Mouse (Mus musculus) CH12.LX (cell line): ENCODE measurements around the gene Prm3. TPM values are rescaled to one million over a fixed set of nuclear protein-coding genes. Genes with fewer than 3 reads are reported as not detected.
A peak's percentile ranks its signal among the peaks of the same experiment; 100 is the strongest.

Experiments used
- DNase-seq: peaks from one replicate; pipeline ENCODE4 v3.0.0-alpha.2; 2013; ENCODE audit errors: extremely low read depth
- H3K27ac ChIP-seq: 2 replicates; pipeline ENCODE4 v1.5.1; 2012; ENCODE audit warnings: low read depth, mild to moderate bottlenecking, control low read depth, moderate library complexity; ENCODE audit not compliant: insufficient read depth
- H3K27me3 ChIP-seq: replicated peaks from 2 replicates; pipeline ENCODE3; 2012; ENCODE audit warnings: inconsistent platforms
- H3K36me3 ChIP-seq, 2 experiments: replicated peaks in 1 of 2; 2 replicates each; pipeline versions ENCODE3 to v1.6.1; 2012; ENCODE audit warnings: inconsistent platforms in 1 of 2, low read length in 1 of 2, mild to moderate bottlenecking in 1 of 2, mixed read lengths in 1 of 2, moderate library complexity in 1 of 2; ENCODE audit not compliant: control insufficient read depth in 1 of 2, insufficient read depth in 1 of 2
- H3K4me1 ChIP-seq, 2 experiments: 2 replicates each; pipeline ENCODE4 v1.6.1; 2012; ENCODE audit warnings: inconsistent platforms in 1 of 2, moderate library complexity in 1 of 2; ENCODE audit not compliant: insufficient read depth in 2 of 2, control insufficient read depth in 1 of 2
- H3K4me2 ChIP-seq: 2 replicates; pipeline ENCODE4 v1.6.1; 2012; ENCODE audit warnings: low read depth, mild to moderate bottlenecking, control low read depth; ENCODE audit not compliant: poor library complexity, insufficient read depth, severe bottlenecking
- H3K4me3 ChIP-seq, 3 experiments: fragments of 150-350 bp in 1 of 3; sonication (generic) in 1 of 3; replicated peaks in 1 of 3; 2 replicates each; pipeline versions ENCODE3 to v1.5.1; 2011 to 2012; ENCODE audit warnings: low read depth in 2 of 3, low read length in 2 of 3, mild to moderate bottlenecking in 2 of 3, moderate library complexity in 2 of 3, control low read depth in 1 of 3, improper control_type of control experiment in 1 of 3, inconsistent platforms in 1 of 3, mixed read lengths in 1 of 3; ENCODE audit not compliant: poor library complexity in 1 of 3
- H3K79me2 ChIP-seq: replicated peaks from 2 replicates; pipeline ENCODE4 v1.6.1; 2012; ENCODE audit warnings: mild to moderate bottlenecking, moderate library complexity; ENCODE audit not compliant: control insufficient read depth, poor library complexity, insufficient read depth, severe bottlenecking; ENCODE audit errors: extremely low read depth
- H3K9ac ChIP-seq: 2 replicates; pipeline ENCODE4 v1.6.1; 2012; ENCODE audit warnings: low read depth, mild to moderate bottlenecking, control low read depth, moderate library complexity; ENCODE audit not compliant: insufficient read depth
- H3K9me3 ChIP-seq: replicated peaks from 2 replicates; pipeline ENCODE3; 2012; ENCODE audit warnings: low read length, inconsistent platforms, mixed read lengths
- BHLHE40 ChIP-seq: IDR thresholded peaks from 2 replicates; pipeline ENCODE4 v1.6.1; 2011; ENCODE audit warnings: mild to moderate bottlenecking, low read depth, low read length, improper control_type of control experiment
- CHD2 ChIP-seq: IDR thresholded peaks from 2 replicates; pipeline ENCODE4 v1.6.1; 2011; ENCODE audit warnings: low read length, improper control_type of control experiment
- CTCF ChIP-seq, 2 experiments: IDR thresholded peaks in 1 of 2; conservative IDR thresholded peaks in 1 of 2; 2 replicates each; pipeline ENCODE4 v1.5.1; 2011 to 2012; ENCODE audit warnings: low read depth in 2 of 2, low read length in 2 of 2, improper control_type of control experiment in 1 of 2, inconsistent platforms in 1 of 2, mild to moderate bottlenecking in 1 of 2, moderate library complexity in 1 of 2
- E2F4 ChIP-seq: IDR thresholded peaks from 2 replicates; pipeline ENCODE4 v1.6.1; 2011; ENCODE audit warnings: low read depth, low read length, improper control_type of control experiment; ENCODE audit not compliant: insufficient replicate concordance
- ELF1 ChIP-seq: IDR thresholded peaks from 2 replicates; pipeline ENCODE4 v1.6.1; 2014; ENCODE audit warnings: low read depth, mild to moderate bottlenecking, inconsistent platforms, low read length, improper control_type of control experiment
- EP300 ChIP-seq: IDR thresholded peaks from 2 replicates; pipeline ENCODE4 v1.6.1; 2011; ENCODE audit warnings: low read length, improper control_type of control experiment
- ETS1 ChIP-seq: conservative IDR thresholded peaks from 2 replicates; pipeline ENCODE4 v1.6.1; 2012; ENCODE audit warnings: low read depth, mild to moderate bottlenecking, inconsistent platforms, low read length, improper control_type of control experiment, moderate library complexity
- GABPA ChIP-seq: IDR thresholded peaks from 2 replicates; pipeline ENCODE4 v1.6.1; 2012; ENCODE audit warnings: low read depth, low read length, improper control_type of control experiment, inconsistent platforms; ENCODE audit not compliant: insufficient replicate concordance
- HCFC1 ChIP-seq: IDR thresholded peaks from 2 replicates; pipeline ENCODE4 v1.6.1; 2012; ENCODE audit warnings: low read depth, mild to moderate bottlenecking, inconsistent platforms, low read length, improper control_type of control experiment
- JUN ChIP-seq: IDR thresholded peaks from 2 replicates; pipeline ENCODE4 v1.6.1; 2011; ENCODE audit warnings: low read depth, mild to moderate bottlenecking, low read length, improper control_type of control experiment, moderate library complexity; ENCODE audit not compliant: insufficient read depth
- JUND ChIP-seq: conservative IDR thresholded peaks from 2 replicates; pipeline ENCODE4 v1.6.1; 2011; ENCODE audit warnings: low read depth, low read length, improper control_type of control experiment
- MAFK ChIP-seq: IDR thresholded peaks from 2 replicates; pipeline ENCODE4 v1.6.1; 2011; ENCODE audit warnings: low read length, improper control_type of control experiment; ENCODE audit not compliant: insufficient replicate concordance
- MEF2A ChIP-seq: IDR thresholded peaks from 2 replicates; pipeline ENCODE4 v1.6.1; 2014; ENCODE audit warnings: low read depth, mild to moderate bottlenecking, inconsistent platforms, low read length, improper control_type of control experiment, borderline replicate concordance
- MXI1 ChIP-seq: IDR thresholded peaks from 2 replicates; pipeline ENCODE4 v1.6.1; 2011; ENCODE audit warnings: mild to moderate bottlenecking, low read depth, low read length, improper control_type of control experiment
- MYC ChIP-seq: IDR thresholded peaks from 2 replicates; pipeline ENCODE4 v1.6.1; 2011; ENCODE audit warnings: low read depth, mild to moderate bottlenecking, improper control_type of control experiment, low read length
- NELFE ChIP-seq: IDR thresholded peaks from 2 replicates; pipeline ENCODE4 v1.6.1; 2011; ENCODE audit warnings: low read depth, low read length, improper control_type of control experiment
- POLR2A ChIP-seq: IDR thresholded peaks from 2 replicates; pipeline ENCODE4 v1.6.1; 2011; ENCODE audit warnings: low read depth, mild to moderate bottlenecking, improper control_type of control experiment, low read length
- POLR2AphosphoS2 ChIP-seq: IDR thresholded peaks from 2 replicates; pipeline ENCODE4 v1.6.1; 2011; ENCODE audit warnings: low read depth, low read length, improper control_type of control experiment
- RCOR1 ChIP-seq: conservative IDR thresholded peaks from 2 replicates; pipeline ENCODE4 v1.6.1; 2012; ENCODE audit warnings: low read depth, mild to moderate bottlenecking, inconsistent platforms, low read length, improper control_type of control experiment
- SMC3 ChIP-seq: IDR thresholded peaks from 2 replicates; pipeline ENCODE4 v1.6.1; 2011; ENCODE audit warnings: low read depth, low read length, improper control_type of control experiment
- TBP ChIP-seq: conservative IDR thresholded peaks from 2 replicates; pipeline ENCODE4 v1.6.1; 2011; ENCODE audit warnings: low read depth, low read length, improper control_type of control experiment
- TCF12 ChIP-seq: IDR thresholded peaks from 2 replicates; pipeline ENCODE4 v1.6.1; 2014; ENCODE audit warnings: low read depth, mild to moderate bottlenecking, inconsistent platforms, low read length, improper control_type of control experiment
- UBTF ChIP-seq: IDR thresholded peaks from 2 replicates; pipeline ENCODE4 v1.6.1; 2012; ENCODE audit warnings: low read depth, mild to moderate bottlenecking, inconsistent platforms, low read length, improper control_type of control experiment, moderate library complexity
- USF2 ChIP-seq: conservative IDR thresholded peaks from 2 replicates; pipeline ENCODE4 v1.6.1; 2011; ENCODE audit warnings: low read depth, low read length, improper control_type of control experiment
- ZMIZ1 ChIP-seq: IDR thresholded peaks from 2 replicates; pipeline ENCODE4 v1.6.1; 2012; ENCODE audit warnings: low read depth, mild to moderate bottlenecking, inconsistent platforms, low read length, improper control_type of control experiment
- ZNF384 ChIP-seq: IDR thresholded peaks from 2 replicates; pipeline ENCODE4 v1.6.1; 2012; ENCODE audit warnings: low read depth, low read length, improper control_type of control experiment, inconsistent platforms
- dilution Hi-C: fragments of 300-500 bp; cut with MboI; formaldehyde crosslinking; loops from 2 replicates; pipeline ENCODE4 v1.14.3; 2020; ENCODE audit warnings: low sequenced_read_pairs; ENCODE audit not compliant: extremely low pct_unique_long_range_greater_than_20kb, extremely low pct_ligation_motif_present
- in situ Hi-C: fragments of 300-500 bp; cut with MboI; formaldehyde crosslinking; loops from 3 replicates; pipeline ENCODE4 v1.14.3; 2019; ENCODE audit warnings: low sequenced_read_pairs, low pct_ligation_motif_present, low pct_unique_long_range_greater_than_20kb, mixed read lengths
- polyA plus RNA-seq: library from polyadenylated mRNA; unstranded; fragments of >175 nt; gene quantifications from 2 replicates; pipeline ENCODE4 v1.2.1, GENCODE M21; 2012; ENCODE audit warnings: low read depth; ENCODE audit not compliant: insufficient read length
- total RNA-seq, 2 experiments: library from RNA; depleted of rRNA; stranded (reverse); fragments of 300-350 nt in 1 of 2; fragments of >200 nt in 1 of 2; gene quantifications; 2 replicates each; pipeline ENCODE4 v1.2.3; 2012 to 2014

Prm3 gene
- total and polyA plus RNA-seq, 3 experiments: not detected

DNA sequence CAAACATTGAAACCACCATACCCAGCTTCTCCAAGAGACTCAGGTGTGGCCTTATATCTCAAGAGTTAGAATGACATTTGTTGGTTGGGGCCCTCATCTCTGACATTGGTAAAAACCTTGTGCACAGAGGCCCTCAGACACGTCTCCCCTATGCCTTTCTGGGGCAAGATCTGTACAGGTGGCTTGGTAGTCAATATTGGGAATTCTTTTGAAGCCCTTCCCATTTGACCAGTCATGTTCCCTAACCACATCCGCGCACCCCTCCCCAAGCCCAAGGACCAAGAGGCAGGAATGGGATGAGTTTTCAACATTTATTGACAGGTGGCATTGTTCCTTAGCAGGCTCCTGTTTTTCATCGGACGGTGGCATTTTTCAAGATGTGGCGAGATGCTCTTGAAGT, 5.3 kb upstream of the Prm3 start, which contains the start of gene Prm2:
Gene Prm2 (minus strand): TSS at position 101 of the 400 bp plus-strand sequence.
- no peak within 1 kb of the TSS for H3K9ac ChIP-seq
- H3K4me2 ChIP-seq: no peak within 1 kb of the TSS
- H3K9me3 ChIP-seq: no peaks in the 10 kb centered on the region
- no peaks in the 10 kb centered on the region for H3K36me3 ChIP-seq
- no peak within 1 kb of the TSS for H3K27ac ChIP-seq
- TF ChIP-seq CHD2 (no peak), RCOR1 (no peak), JUND (no peak), CTCF (conservative IDR thresholded peaks at IDR 0.05 in 1 of 2, IDR thresholded peaks at IDR 0.05 in 1 of 2; ENCODE audit: low read depth in 2 of 2, low read length in 2 of 2) (no peak), ZNF384 (no peak), MAFK (no peak)
- H3K27me3 ChIP-seq: no peaks in the 10 kb centered on the region
- dilution Hi-C loops (no loop called here), in situ Hi-C loops (no loop called here)
- no peak for DNase-seq
- peaks cover 0 to 2% of the 10 kb centered on the region in 2 experiments; a peak in 1 of 4 replicates for H3K4me1 ChIP-seq
- H3K79me2 ChIP-seq: no peaks in the 10 kb centered on the region
- H3K4me3 ChIP-seq: no peak within 1 kb of the TSS

- H3K36me3 ChIP-seq: peaks cover 0 to 6% of the 10 kb centered on the region in 2 experiments
- no peak overlapping the region for H3K27ac ChIP-seq
- no peaks in the 10 kb centered on the region for H3K9me3 ChIP-seq
- no peaks in the 10 kb centered on the region for H3K27me3 ChIP-seq
- no peak overlapping the region for H3K4me3 ChIP-seq
- no peak overlapping the region for H3K9ac ChIP-seq
- H3K4me1 ChIP-seq: peaks cover 31 to 37% of the 10 kb centered on the region in 2 experiments
- in situ Hi-C loops (loop anchor here (5.0 kb wide), 2 partner anchors 122 to 217 kb away; no protein-coding TSS in a partner anchor), dilution Hi-C loops (no loop called here)
- peaks cover 9% of the 10 kb centered on the region for H3K79me2 ChIP-seq
- DNase-seq: peak; percentile 42
- H3K4me2 ChIP-seq: no peak overlapping the region
- TF ChIP-seq ELF1 (no peak), EP300 (no peak), MXI1 (no peak)
Observed at GRCm38 (mm10) chr16:10788866-10789265, 1.8 kb downstream of the Prm3 start.

DNA sequence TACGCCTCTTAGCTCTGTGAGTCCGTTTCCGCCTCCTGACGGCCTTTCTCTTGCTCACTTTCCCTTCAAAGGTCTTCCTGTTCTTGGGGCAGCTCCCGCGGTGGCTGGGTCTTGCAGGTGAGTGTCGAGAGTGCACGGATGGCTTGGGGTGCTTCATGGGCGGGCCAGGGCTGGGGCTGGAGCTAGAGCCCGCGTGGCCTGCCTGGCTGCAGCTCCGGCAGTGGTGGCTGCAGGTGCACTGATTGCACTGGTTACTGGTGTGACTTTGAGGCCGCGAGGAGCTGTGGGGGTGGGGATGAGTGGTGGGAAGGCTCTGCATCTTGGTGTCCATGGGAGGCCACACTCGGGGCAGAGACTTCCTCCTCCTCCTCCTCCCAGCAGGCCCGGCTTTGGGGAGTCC, 2.4 kb downstream of the Prm3 start, which contains the start of gene Tnp2:
Gene Tnp2 (minus strand): TSS at position 390 of the 400 bp plus-strand sequence.
- Histone ChIP-seq H3K79me2 (peaks cover 14% of the 10 kb centered on the region), H3K9ac (no peak within 1 kb of the TSS), H3K4me1 (peaks cover 28 to 37% of the 10 kb centered on the region in 2 experiments), H3K36me3 (peaks cover 0 to 11% of the 10 kb centered on the region in 2 experiments), H3K27me3 (no peaks in the 10 kb centered on the region), H3K9me3 (no peaks in the 10 kb centered on the region), H3K4me2 (no peak within 1 kb of the TSS), H3K27ac (no peak within 1 kb of the TSS), H3K4me3 (no peak within 1 kb of the TSS)
- peak; percentile 44 for DNase-seq
- dilution Hi-C loops: no loop called here
- in situ Hi-C loops: loop anchor here (5.0 kb wide), 2 partner anchors 121 to 216 kb away; no protein-coding TSS in a partner anchor
- TF ChIP-seq USF2: no peak
- TF ChIP-seq TCF12: peak; percentile 52; the same call in 1 of the 2 replicates
- no peak for TF ChIP-seq HCFC1
- TF ChIP-seq POLR2A: no peak
- TF ChIP-seq E2F4: no peak
- no peak for TF ChIP-seq EP300
- no peak for TF ChIP-seq GABPA
- no peak for TF ChIP-seq ZMIZ1
- 0 out of 2 replicates have a peak, but pooled peaks have one; percentile 19 for TF ChIP-seq ETS1
- TF ChIP-seq NELFE: no peak
- no peak for TF ChIP-seq JUN
- TF ChIP-seq TBP: no peak
- TF ChIP-seq ELF1: no peak
- no peak for TF ChIP-seq MYC
- TF ChIP-seq BHLHE40: 0 out of 2 replicates have a peak, but pooled peaks have one; percentile 18
- no peak for TF ChIP-seq POLR2AphosphoS2
- TF ChIP-seq SMC3: no peak
- no peak for TF ChIP-seq UBTF
- TF ChIP-seq JUND: no peak
- TF ChIP-seq MEF2A: no peak
- no peak for TF ChIP-seq RCOR1
